Mouse (Mus musculus) hindbrain, embryonic 14.5 days (tissue): ENCODE results near the gene Pcgf1. TPM values are rescaled to one million over a fixed set of nuclear protein-coding genes. Genes with fewer than 3 reads are reported as not detected.

Experiments
- ATAC-seq: fragments of 200-750 bp; cut with Nextera tagmentation; 2 replicates; pipeline ENCODE4 v1.8.0; 2017; ENCODE audit warnings: moderate number of reproducible peaks, mild to moderate bottlenecking, moderate TSS enrichment, moderate library complexity; ENCODE audit not compliant: low FRiP score
- DNase-seq: peaks from one replicate; pipeline ENCODE4 v3.0.0-alpha.2; 2015; ENCODE audit warnings: low spot score
- H3K27ac ChIP-seq: fragments of 300-500 bp; sonication (generic); 2 replicates; pipeline ENCODE4 v1.5.1; 2014; ENCODE audit warnings: mild to moderate bottlenecking, moderate library complexity
- H3K27me3 ChIP-seq: fragments of 300-500 bp; sonication (generic); 2 replicates; pipeline ENCODE4 v1.6.1; 2014; ENCODE audit warnings: mild to moderate bottlenecking, low read length, mixed read lengths; ENCODE audit not compliant: control insufficient read depth, insufficient read depth
- H3K36me3 ChIP-seq: fragments of 300-500 bp; sonication (generic); replicated peaks from 2 replicates; pipeline ENCODE4 v1.6.1; 2014; ENCODE audit not compliant: control insufficient read depth, insufficient read depth
- H3K4me1 ChIP-seq: fragments of 300-500 bp; sonication (generic); replicated peaks from 2 replicates; pipeline ENCODE4 v1.6.1; 2014; ENCODE audit warnings: antibody characterized with exemption, low read length, mixed read lengths; ENCODE audit not compliant: control insufficient read depth, insufficient read depth
- H3K4me2 ChIP-seq: fragments of 300-500 bp; sonication (generic); replicated peaks from 2 replicates; pipeline ENCODE4 v1.6.1; 2014; ENCODE audit warnings: mild to moderate bottlenecking, moderate library complexity
- H3K4me3 ChIP-seq: fragments of 300-500 bp; sonication (generic); replicated peaks from 2 replicates; pipeline ENCODE4 v1.5.1; 2014; ENCODE audit warnings: mild to moderate bottlenecking, low read length
- H3K9ac ChIP-seq: fragments of 300-500 bp; sonication (generic); 2 replicates; pipeline ENCODE4 v1.6.1; 2014
- H3K9me3 ChIP-seq: fragments of 300-500 bp; sonication (generic); 2 replicates; pipeline ENCODE4 v1.6.1; 2016; ENCODE audit warnings: low read length; ENCODE audit not compliant: control insufficient read depth
- WGBS: fragments of 180-500 bp; shearing (Covaris S2); extraction: QIAGEN DNeasy Blood & Tissue Kit; methylation state at CpG from one replicate; pipeline ENCODE4 v1.1.7; 2014; 5-methylcytosine and 5-hydroxymethylcytosine counted together
- polyA plus RNA-seq: library from polyadenylated mRNA; unstranded; fragments of >200 nt; fragmentation: Nextera tagmentation; extraction: Ambion mirVana; gene quantifications from 2 replicates; pipeline ENCODE4 v1.2.1, GENCODE M21; 2014

Pcgf1 gene
- polyA plus RNA-seq, 1 experiment from 2014 or later, result 36.7 TPM

GRCm38 (mm10) chr6:83107566-83108400 is 30.1 kb downstream of the Pcgf1 start:
- ATAC-seq, result 0 out of 2 replicates have a peak, but pooled peaks have one; percentile 1
- WGBS, result 35% methylated on average over 13 of the region's 13 CpGs
- peak; percentile 63 for DNase-seq

GRCm38 (mm10) chr6:83108762-83109668 is 31.3 kb downstream of the Pcgf1 start, which contains the start of gene Mrpl53:
Gene Mrpl53, plus strand, starts transcription at chr6:83109040.
- Histone ChIP-seq H3K27me3 (no peaks in the 10 kb centered on the region), H3K4me2 (peak within 1 kb of the TSS; percentile 75), H3K4me1 (peaks cover 20% of the 10 kb centered on the region), H3K36me3 (peaks cover 25% of the 10 kb centered on the region), H3K27ac (peak within 1 kb of the TSS; percentile 83), H3K9me3 (no peaks in the 10 kb centered on the region), H3K4me3 (peak within 1 kb of the TSS; percentile 84), H3K9ac (peak within 1 kb of the TSS; percentile 92)
- DNase-seq, result peak; percentile 80
- peak; percentile 88 for ATAC-seq
- WGBS, result under 1% methylated on average over 76 of the region's 76 CpGs

More at GRCm38 (mm10) chr6:83107566-83108400, 30.1 kb downstream of the Pcgf1 start:
- peak overlapping the region; percentile 83; the same call in 1 of the 2 replicates for H3K27ac ChIP-seq
- H3K9me3 ChIP-seq, result no peaks in the 10 kb centered on the region
- peak overlapping the region; percentile 75 for H3K4me2 ChIP-seq
- peak overlapping the region; percentile 84; the same call in 1 of the 2 replicates for H3K4me3 ChIP-seq
- peak overlapping the region; percentile 92 for H3K9ac ChIP-seq
- H3K36me3 ChIP-seq, result peaks cover 25% of the 10 kb centered on the region
- peaks cover 27% of the 10 kb centered on the region for H3K4me1 ChIP-seq
- no peaks in the 10 kb centered on the region for H3K27me3 ChIP-seq

GRCm38 (mm10) chr6:83111510-83112136 is 34.0 kb downstream of the Pcgf1 start:
- Histone ChIP-seq H3K4me1 (peaks cover 33% of the 10 kb centered on the region), H3K9me3 (no peaks in the 10 kb centered on the region), H3K4me2 (no peak overlapping the region), H3K27ac (no peak overlapping the region), H3K9ac (no peak overlapping the region), H3K36me3 (peaks cover 21% of the 10 kb centered on the region), H3K4me3 (no peak overlapping the region), H3K27me3 (no peaks in the 10 kb centered on the region)
- no peak for ATAC-seq
- 94% methylated on average over 4 of the region's 4 CpGs for WGBS
- no peak for DNase-seq

GRCm38 (mm10) chr6:83115011-83115671 is 37.5 kb downstream of the Pcgf1 start, which contains the start of gene Mogs:
Gene Mogs, plus strand, starts transcription at chr6:83115496.
- peak within 1 kb of the TSS; percentile 66 for H3K27ac ChIP-seq
- no peaks in the 10 kb centered on the region for H3K27me3 ChIP-seq
- peak within 1 kb of the TSS; percentile 85 for H3K9ac ChIP-seq
- H3K9me3 ChIP-seq, result no peaks in the 10 kb centered on the region
- peaks cover 39% of the 10 kb centered on the region for H3K36me3 ChIP-seq
- ATAC-seq (peak; percentile 88), DNase-seq (peak; percentile 90)
- peak within 1 kb of the TSS; percentile 86 for H3K4me2 ChIP-seq
- peaks cover 29% of the 10 kb centered on the region for H3K4me1 ChIP-seq
- WGBS, result under 1% methylated on average over 55 of the region's 58 CpGs
- H3K4me3 ChIP-seq, result peak within 1 kb of the TSS; percentile 75

GRCm38 (mm10) chr6:83115682-83116372 is 38.2 kb downstream of the Pcgf1 start:
- H3K36me3 ChIP-seq, result peaks cover 38% of the 10 kb centered on the region
- peak overlapping the region; percentile 66 for H3K27ac ChIP-seq
- H3K4me1 ChIP-seq, result peaks cover 32% of the 10 kb centered on the region
- peak overlapping the region; percentile 86 for H3K4me2 ChIP-seq
- DNase-seq (no peak), ATAC-seq (peak; percentile 56; the same call in 1 of the 2 replicates)
- no peaks in the 10 kb centered on the region for H3K27me3 ChIP-seq
- 2% methylated on average over 45 of the region's 48 CpGs for WGBS
- no peaks in the 10 kb centered on the region for H3K9me3 ChIP-seq
- peak overlapping the region; percentile 75 for H3K4me3 ChIP-seq
- peak overlapping the region; percentile 85 for H3K9ac ChIP-seq

- no peaks in the 10 kb centered on the region for H3K27me3 ChIP-seq
- H3K27ac ChIP-seq, result no peak overlapping the region
- 83% methylated on average over 11 of the region's 11 CpGs for WGBS
- peak overlapping the region; percentile 75 for H3K4me3 ChIP-seq
- peaks cover 32% of the 10 kb centered on the region for H3K36me3 ChIP-seq
- no peaks in the 10 kb centered on the region for H3K9me3 ChIP-seq
- H3K4me2 ChIP-seq, result peak overlapping the region; percentile 86
- peaks cover 32% of the 10 kb centered on the region for H3K4me1 ChIP-seq
- H3K9ac ChIP-seq, result peak overlapping the region; percentile 85
- no peak for ATAC-seq
- DNase-seq, result no peak
These were observed 38.9 kb downstream of the Pcgf1 start for GRCm38 (mm10) chr6:83116373-83117164.

- Histone ChIP-seq H3K4me2 (0 out of 2 replicates have a peak overlapping the region, but pooled peaks have one; percentile 86), H3K9me3 (no peaks in the 10 kb centered on the region), H3K9ac (peak overlapping the region; percentile 85; the same call in 1 of the 2 replicates), H3K4me3 (peak overlapping the region; percentile 75; the same call in 1 of the 2 replicates), H3K27me3 (no peaks in the 10 kb centered on the region), H3K36me3 (peaks cover 32% of the 10 kb centered on the region), H3K4me1 (peaks cover 33% of the 10 kb centered on the region), H3K27ac (no peak overlapping the region)
- ATAC-seq (no peak), DNase-seq (no peak)
- WGBS, result 89% methylated on average over 4 of the region's 4 CpGs
These were observed 39.4 kb downstream of the Pcgf1 start for GRCm38 (mm10) chr6:83117165-83117438.
